Mouse (Mus musculus): ENCODE data around the gene Gsdmc4. TPM values are rescaled to one million over a fixed set of nuclear protein-coding genes. Genes with fewer than 3 reads are reported as not detected.
A peak's percentile ranks its signal among the peaks of the same experiment; 100 is the strongest.
"Not testable (repeated sequence)": the region's sequence is repeated elsewhere in the genome, so short reads cannot be mapped to it uniquely, and the experiment has no call there.

The Gsdmc4 gene
- total RNA-seq (2021), result not detected

GRCm38 (mm10) chr15:63912197-63912596 lies at the start of gene Gsdmc4:
TSS of gene Gsdmc4 (minus strand) at chr15:63912297.
- intact Hi-C loops (cut with DNase I); DNase-seq (ENCODE audit: low spot score in 2 of 2): not testable (repeated sequence)

- DNase-seq (ENCODE audit: low spot score in 2 of 2), result no peak
- intact Hi-C loops (cut with DNase I), result no loop called here
These were observed 48.4 kb upstream of the Gsdmc4 start for GRCm38 (mm10) chr15:63960542-63960941.

GRCm38 (mm10) chr15:63957553-63957952 lies 45.5 kb upstream of the Gsdmc4 start:
- no peak for DNase-seq (ENCODE audit: low spot score in 2 of 2)
- intact Hi-C loops (cut with DNase I), result no loop called here

GRCm38 (mm10) chr15:63953256-63953655 lies 41.2 kb upstream of the Gsdmc4 start:
- intact Hi-C loops (cut with DNase I), result no loop called here
- no peak for DNase-seq (ENCODE audit: low spot score in 2 of 2)

- intact Hi-C loops (cut with DNase I), result no loop called here
- DNase-seq (ENCODE audit: low spot score in 2 of 2), result no peak
These were observed 29.1 kb upstream of the Gsdmc4 start for GRCm38 (mm10) chr15:63941221-63941620.

GRCm38 (mm10) chr15:63932656-63933055 lies 20.6 kb upstream of the Gsdmc4 start:
- no peak for DNase-seq (ENCODE audit: low spot score in 2 of 2)
- intact Hi-C loops (cut with DNase I), result loop anchor here (5.0 kb wide), 1 partner anchor 180 kb away; no protein-coding TSS in a partner anchor

GRCm38 (mm10) chr15:63931404-63931803 lies 19.3 kb upstream of the Gsdmc4 start:
- intact Hi-C loops (cut with DNase I), result loop anchor here (5.0 kb wide), 1 partner anchor 181 kb away; no protein-coding TSS in a partner anchor
- DNase-seq (ENCODE audit: low spot score in 2 of 2), result no peak

- DNase-seq (ENCODE audit: low spot score in 2 of 2), result no peak
- intact Hi-C loops (cut with DNase I), result loop anchor here (5.0 kb wide), 1 partner anchor 182 kb away; no protein-coding TSS in a partner anchor
These were observed 18.3 kb upstream of the Gsdmc4 start for GRCm38 (mm10) chr15:63930107-63931041.

- intact Hi-C loops (cut with DNase I), result no loop called here
- DNase-seq (ENCODE audit: low spot score in 2 of 2), result no peak
These were observed 14.1 kb upstream of the Gsdmc4 start for GRCm38 (mm10) chr15:63926201-63926600.

GRCm38 (mm10) chr15:63924484-63924883 lies 12.4 kb upstream of the Gsdmc4 start:
- intact Hi-C loops (cut with DNase I), result no loop called here

GRCm38 (mm10) chr15:63921618-63922017 lies 9.5 kb upstream of the Gsdmc4 start:
- DNase-seq (ENCODE audit: low spot score in 2 of 2); intact Hi-C loops (cut with DNase I): not testable (repeated sequence)

More at GRCm38 (mm10) chr15:63924484-63924883, 12.4 kb upstream of the Gsdmc4 start:
- no peak for DNase-seq (ENCODE audit: low spot score in 2 of 2)

GRCm38 (mm10) chr15:63919728-63920127 lies 7.6 kb upstream of the Gsdmc4 start:
- intact Hi-C loops (cut with DNase I); DNase-seq (ENCODE audit: low spot score in 2 of 2): not testable (repeated sequence)

GRCm38 (mm10) chr15:63916584-63916983 lies 4.5 kb upstream of the Gsdmc4 start:
- DNase-seq (ENCODE audit: low spot score in 2 of 2); intact Hi-C loops (cut with DNase I): not testable (repeated sequence)

- DNase-seq (ENCODE audit: low spot score in 2 of 2); intact Hi-C loops (cut with DNase I): not testable (repeated sequence)
These were observed 2.2 kb downstream of the Gsdmc4 start for GRCm38 (mm10) chr15:63909896-63910295.

- DNase-seq (ENCODE audit: low spot score in 2 of 2), result peak; percentile 10 to 12
These were observed 16.3 kb downstream of the Gsdmc4 start for GRCm38 (mm10) chr15:63895560-63896353.

GRCm38 (mm10) chr15:63888440-63888839 lies 23.7 kb downstream of the Gsdmc4 start:
- intact Hi-C loops (cut with DNase I); DNase-seq (ENCODE audit: low spot score in 2 of 2): not testable (repeated sequence)

More at GRCm38 (mm10) chr15:63895560-63896353, 16.3 kb downstream of the Gsdmc4 start:
- intact Hi-C loops (cut with DNase I), result not testable (repeated sequence)

GRCm38 (mm10) chr15:63887949-63888348 lies 24.1 kb downstream of the Gsdmc4 start:
- intact Hi-C loops (cut with DNase I); DNase-seq (ENCODE audit: low spot score in 2 of 2): not testable (repeated sequence)

GRCm38 (mm10) chr15:63878458-63878857 lies 33.6 kb downstream of the Gsdmc4 start, which contains the start of gene Gsdmc3:
TSS of gene Gsdmc3 (minus strand) at chr15:63878558.
- DNase-seq (ENCODE audit: low spot score in 2 of 2); intact Hi-C loops (cut with DNase I): not testable (repeated sequence)

- intact Hi-C loops (cut with DNase I); DNase-seq (ENCODE audit: low spot score in 2 of 2): not testable (repeated sequence)
These were observed 35.9 kb downstream of the Gsdmc4 start for GRCm38 (mm10) chr15:63876160-63876559.

- intact Hi-C loops (cut with DNase I); DNase-seq (ENCODE audit: low spot score in 2 of 2): not testable (repeated sequence)
These were observed 50.1 kb downstream of the Gsdmc4 start for GRCm38 (mm10) chr15:63861965-63862364.

Data from left cerebral cortex, postnatal 25 days (tissue).